Mouse (Mus musculus): Measurements from ENCODE around the gene Hcrtr1.

Gene Hcrtr1
- long read RNA-seq, experiment 1, partial matches to known transcripts = 4 of 6 reads
- long read RNA-seq, experiment 1, other reads (novel, unspliced or antisense) = 2 of 6 reads
- long read RNA-seq, experiment 2, partial matches to known transcripts = 2 of 2 reads
- long read RNA-seq, experiment 2, other reads (novel, unspliced or antisense) = 0 of 2 reads

GRCm38 (mm10) chr4:130139214-130139492 lies at the start of gene Hcrtr1:
Gene Hcrtr1 (minus strand): TSS chr4:130139359.
- intact Hi-C loops (cut with DNase I) = loop anchor here (1.0 kb wide), 1 partner anchor 50 kb away; no protein-coding TSS in a partner anchor

- intact Hi-C loops (cut with DNase I) = loop anchor here (1.0 to 5.0 kb wide), 2 partner anchors 50 to 152 kb away; partner anchors contain the start of gene Hcrtr1
Measured at GRCm38 (mm10) chr4:130188806-130189297, 49.7 kb upstream of the Hcrtr1 start.

- intact Hi-C loops (cut with DNase I) = loop anchor here (5.0 kb wide), 1 partner anchor 150 kb away; no protein-coding TSS in a partner anchor
Measured at GRCm38 (mm10) chr4:130186891-130187290, 47.7 kb upstream of the Hcrtr1 start.

GRCm38 (mm10) chr4:130186450-130186849 lies 47.3 kb upstream of the Hcrtr1 start:
- intact Hi-C loops (cut with DNase I) = loop anchor here (5.0 kb wide), 1 partner anchor 149 kb away; no protein-coding TSS in a partner anchor

GRCm38 (mm10) chr4:130183879-130184278 lies 44.7 kb upstream of the Hcrtr1 start:
- intact Hi-C loops (cut with DNase I) = no loop called here

- intact Hi-C loops (cut with DNase I) = no loop called here
Measured at GRCm38 (mm10) chr4:130183023-130183422, 43.9 kb upstream of the Hcrtr1 start.

GRCm38 (mm10) chr4:130181886-130182285 lies 42.7 kb upstream of the Hcrtr1 start:
- intact Hi-C loops (cut with DNase I) = no loop called here

- intact Hi-C loops (cut with DNase I) = no loop called here
Measured at GRCm38 (mm10) chr4:130180909-130181602, 41.9 kb upstream of the Hcrtr1 start.

GRCm38 (mm10) chr4:130179876-130180275 lies 40.7 kb upstream of the Hcrtr1 start:
- intact Hi-C loops (cut with DNase I) = no loop called here

GRCm38 (mm10) chr4:130177536-130177935 lies 38.4 kb upstream of the Hcrtr1 start:
- intact Hi-C loops (cut with DNase I) = no loop called here

- intact Hi-C loops (cut with DNase I) = no loop called here
Measured at GRCm38 (mm10) chr4:130177087-130177486, 37.9 kb upstream of the Hcrtr1 start.

- intact Hi-C loops (cut with DNase I) = no loop called here
Measured at GRCm38 (mm10) chr4:130176156-130176720, 37.1 kb upstream of the Hcrtr1 start.

- intact Hi-C loops (cut with DNase I) = no loop called here
Measured at GRCm38 (mm10) chr4:130175072-130175711, 36.0 kb upstream of the Hcrtr1 start, which contains the start of gene Tinagl1. Gene Tinagl1 (minus strand): TSS chr4:130175122.

GRCm38 (mm10) chr4:130174335-130175031 lies 35.3 kb upstream of the Hcrtr1 start:
- intact Hi-C loops (cut with DNase I) = no loop called here

- intact Hi-C loops (cut with DNase I) = no loop called here
Measured at GRCm38 (mm10) chr4:130173911-130174311, 34.8 kb upstream of the Hcrtr1 start.

- intact Hi-C loops (cut with DNase I) = no loop called here
Measured at GRCm38 (mm10) chr4:130173060-130173822, 34.1 kb upstream of the Hcrtr1 start.

- intact Hi-C loops (cut with DNase I) = no loop called here
Measured at GRCm38 (mm10) chr4:130171951-130172765, 33.0 kb upstream of the Hcrtr1 start.

- intact Hi-C loops (cut with DNase I) = no loop called here
Measured at GRCm38 (mm10) chr4:130170362-130170761, 31.2 kb upstream of the Hcrtr1 start.

- intact Hi-C loops (cut with DNase I) = no loop called here
Measured at GRCm38 (mm10) chr4:130169411-130169971, 30.3 kb upstream of the Hcrtr1 start.

All from adrenal gland (tissue).